Mouse (Mus musculus): Measurements from ENCODE around the gene Cplx3.

GRCm38 (mm10) chr9:57553119-57553518 is 53.0 kb downstream of the Cplx3 start:
- no peak for TF ChIP-seq CTCF (IDR thresholded peaks at IDR 0.05; ENCODE audit: low read depth)
- TF ChIP-seq EP300 (IDR thresholded peaks at IDR 0.05; ENCODE audit: low read depth), result no peak
